Mouse (Mus musculus) lung, adult 2 months (tissue): ENCODE measurements around the gene Hmgxb4. TPM values are rescaled to one million over a fixed set of nuclear protein-coding genes. Genes with fewer than 3 reads are reported as not detected.
A peak's percentile ranks its signal among the peaks of the same experiment; 100 is the strongest.
"Not testable (repeated sequence)": the region's sequence is repeated elsewhere in the genome, so short reads cannot be mapped to it uniquely, and the experiment has no call there.

Experiments
- DNase-seq: peaks from one replicate; pipeline ENCODE4 v3.0.0; 2022
- H3K4me1 ChIP-seq: fragments of 200-500 bp; 2 replicates; pipeline ENCODE4 v1.6.1; 2011; ENCODE audit warnings: low read length; ENCODE audit not compliant: control insufficient read depth, insufficient read depth
- H3K4me3 ChIP-seq: fragments of 200-500 bp; replicated peaks from 2 replicates; pipeline ENCODE3; 2011; ENCODE audit warnings: low read depth, mild to moderate bottlenecking, control low read depth, low read length; ENCODE audit errors: extremely low read depth
- CTCF ChIP-seq: fragments of 200-500 bp; IDR thresholded peaks from 2 replicates; pipeline ENCODE4 v1.5.1; 2011; ENCODE audit warnings: mild to moderate bottlenecking, low read length, control low read depth; ENCODE audit not compliant: insufficient read depth
- POLR2A ChIP-seq: fragments of 200-500 bp; IDR thresholded peaks from 2 replicates; pipeline ENCODE4 v1.6.1; 2011; ENCODE audit warnings: low read depth, mild to moderate bottlenecking, control low read depth, low read length, borderline replicate concordance; ENCODE audit errors: extremely low read depth
- WGBS: fragments of 180-500 bp; shearing (Covaris S2); methylation state at CpG from one replicate; pipeline ENCODE4 v1.1.7; 2018; 5-methylcytosine and 5-hydroxymethylcytosine counted together
- polyA plus RNA-seq: library from polyadenylated mRNA; depleted of rRNA; stranded (reverse); fragments of >200 nt; gene quantifications from 2 replicates; pipeline ENCODE4 v1.2.3, GENCODE M21; 2012; rRNA removed

Hmgxb4 gene
- polyA plus RNA-seq, result 11.6 and 23.0 TPM in 2 replicates

GRCm38 (mm10) chr8:74993081-74993474, at the start of gene Hmgxb4:
TSS of gene Hmgxb4 (plus strand) at chr8:74993356.
- Histone ChIP-seq H3K4me1 (peaks cover 4% of the 10 kb centered on the region), H3K4me3 (peak within 1 kb of the TSS; percentile 57)
- DNase-seq, result no peak
- WGBS, result 10% methylated on average over 8 of the region's 8 CpGs
- no peak for TF ChIP-seq POLR2A
- no peak for TF ChIP-seq CTCF

- Histone ChIP-seq H3K4me1 (no peaks in the 10 kb centered on the region), H3K4me3 (no peak overlapping the region)
- no peak for DNase-seq
- no peak for TF ChIP-seq CTCF
- no peak for TF ChIP-seq POLR2A
- WGBS, result 77% methylated on average over 1 of the region's 1 CpGs
These were observed 43.7 kb upstream of the Hmgxb4 start for GRCm38 (mm10) chr8:74949445-74949844.

GRCm38 (mm10) chr8:74963983-74964382, 29.2 kb upstream of the Hmgxb4 start:
- no peaks in the 10 kb centered on the region for H3K4me1 ChIP-seq
- TF ChIP-seq POLR2A, result no peak
- no peak for TF ChIP-seq CTCF
- no peak overlapping the region for H3K4me3 ChIP-seq
- DNase-seq, result no peak
- 67% methylated on average over 5 of the region's 5 CpGs for WGBS

GRCm38 (mm10) chr8:74970286-74970685, 22.9 kb upstream of the Hmgxb4 start:
- WGBS, result 91% methylated on average over 3 of the region's 3 CpGs
- not testable (repeated sequence) for H3K4me1 ChIP-seq, H3K4me3 ChIP-seq, DNase-seq

- no peak for TF ChIP-seq POLR2A
- TF ChIP-seq CTCF, result no peak
- H3K4me1 ChIP-seq, result no peaks in the 10 kb centered on the region
- H3K4me3 ChIP-seq, result no peak overlapping the region
- 73% methylated on average over 4 of the region's 4 CpGs for WGBS
- no peak for DNase-seq
These were observed 21.5 kb upstream of the Hmgxb4 start for GRCm38 (mm10) chr8:74971636-74972035.

- Histone ChIP-seq H3K4me3 (no peak overlapping the region), H3K4me1 (no peaks in the 10 kb centered on the region)
- TF ChIP-seq POLR2A (no peak), CTCF (no peak)
- DNase-seq, result no peak
- 67% methylated on average over 7 of the region's 7 CpGs for WGBS
These were observed 20.8 kb upstream of the Hmgxb4 start for GRCm38 (mm10) chr8:74972322-74972883.

- 74% methylated on average over 8 of the region's 8 CpGs for WGBS
- DNase-seq, result no peak
- Histone ChIP-seq H3K4me3 (no peak overlapping the region), H3K4me1 (no peaks in the 10 kb centered on the region)
- no peak for TF ChIP-seq POLR2A
- no peak for TF ChIP-seq CTCF
These were observed 19.9 kb upstream of the Hmgxb4 start for GRCm38 (mm10) chr8:74973121-74973869.

GRCm38 (mm10) chr8:74973904-74974303, 19.3 kb upstream of the Hmgxb4 start:
- Histone ChIP-seq H3K4me3 (no peak overlapping the region), H3K4me1 (no peaks in the 10 kb centered on the region)
- DNase-seq, result no peak
- TF ChIP-seq CTCF (no peak), POLR2A (no peak)
- 74% methylated on average over 2 of the region's 2 CpGs for WGBS

GRCm38 (mm10) chr8:74977427-74977826, 15.7 kb upstream of the Hmgxb4 start:
- TF ChIP-seq POLR2A (no peak), CTCF (0 out of 2 replicates have a peak, but pooled peaks have one; percentile 19)
- no peak for DNase-seq
- Histone ChIP-seq H3K4me3 (no peak overlapping the region), H3K4me1 (no peaks in the 10 kb centered on the region)
- WGBS, result 32% methylated on average over 1 of the region's 1 CpGs
